Mouse (Mus musculus): ENCODE measurements around the gene Utp20. TPM values are rescaled to one million over a fixed set of nuclear protein-coding genes. Genes with fewer than 3 reads are reported as not detected.
"Not testable (repeated sequence)": the region's sequence is repeated elsewhere in the genome, so short reads cannot be mapped to it uniquely, and the experiment has no call there.

Utp20 gene
- polyA plus RNA-seq, 1 experiment from 2014 or later: 24.5 TPM

DNA sequence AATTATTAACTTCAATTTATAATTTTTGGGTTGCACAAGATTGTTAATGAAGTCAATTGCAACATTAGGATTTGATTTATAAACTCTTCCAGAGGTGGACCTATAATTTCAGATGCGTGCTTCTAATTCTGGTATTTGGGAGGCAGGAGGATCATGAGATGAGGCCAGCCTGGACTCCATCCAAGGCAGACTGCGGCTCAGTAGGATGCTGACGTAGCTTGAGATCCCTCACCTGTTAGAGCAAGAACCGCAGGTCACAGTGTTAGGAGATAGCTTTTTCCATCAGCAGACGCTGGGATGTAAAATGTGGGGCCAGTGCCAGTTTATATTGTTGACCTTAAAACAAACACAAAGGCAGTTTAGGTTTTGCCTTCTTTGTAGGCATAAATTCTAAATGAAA is 85.8 kb downstream of the Utp20 start:
- WGBS: 64% methylated on average over 5 of the region's 5 CpGs

DNA sequence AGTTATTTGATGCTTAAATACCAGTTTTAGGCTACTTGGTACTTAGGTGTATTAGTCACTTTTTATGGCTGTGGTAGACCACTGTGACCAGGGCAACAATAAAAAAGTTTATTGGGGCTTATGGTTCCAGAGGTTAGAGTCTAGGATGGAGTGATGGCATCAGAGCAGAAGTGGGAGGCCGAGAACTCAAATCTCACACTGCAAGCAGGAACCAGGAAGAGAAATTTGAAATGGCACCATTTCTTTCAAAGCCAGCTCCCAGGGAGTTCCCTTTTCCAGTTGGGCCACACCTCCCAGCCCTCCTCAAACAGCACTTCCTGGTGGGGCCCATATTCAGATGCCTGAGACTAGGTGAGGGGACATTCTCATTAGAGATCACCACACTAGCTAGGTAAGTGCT is 86.8 kb downstream of the Utp20 start:
- Histone ChIP-seq H3K27me3 (ENCODE audit: control insufficient read depth, insufficient read depth, low read length) (no peaks in the 10 kb centered on the region), H3K9me3 (ENCODE audit: control insufficient read depth, low read depth, low read length) (no peaks in the 10 kb centered on the region), H3K27ac (ENCODE audit: low read length) (no peak overlapping the region), H3K36me3 (ENCODE audit: control insufficient read depth, insufficient read depth, low read length) (peaks cover 49% of the 10 kb centered on the region), H3K4me1 (ENCODE audit: control insufficient read depth, insufficient read depth, low read length) (no peaks in the 10 kb centered on the region), H3K4me3 (ENCODE audit: low read depth, low read length) (no peak overlapping the region), H3K9ac (replicated peaks; ENCODE audit: low read depth, low read length) (no peak overlapping the region), H3K4me2 (replicated peaks; ENCODE audit: low read depth, low read length) (no peak overlapping the region)
- WGBS: 91% methylated on average over 1 of the region's 1 CpGs
- ATAC-seq (ENCODE audit: insufficient number of reproducible peaks, insufficient read depth, low FRiP score, low read depth): no peak

More for the DNA sequence above, 85.8 kb downstream of the Utp20 start:
- Histone ChIP-seq H3K36me3 (ENCODE audit: control insufficient read depth, insufficient read depth, low read length) (peaks cover 54% of the 10 kb centered on the region), H3K27me3 (ENCODE audit: control insufficient read depth, insufficient read depth, low read length) (no peaks in the 10 kb centered on the region), H3K4me3 (ENCODE audit: low read depth, low read length) (no peak overlapping the region), H3K4me2 (replicated peaks; ENCODE audit: low read depth, low read length) (no peak overlapping the region), H3K27ac (ENCODE audit: low read length) (no peak overlapping the region), H3K9ac (replicated peaks; ENCODE audit: low read depth, low read length) (no peak overlapping the region), H3K9me3 (ENCODE audit: control insufficient read depth, low read depth, low read length) (no peaks in the 10 kb centered on the region), H3K4me1 (ENCODE audit: control insufficient read depth, insufficient read depth, low read length) (no peaks in the 10 kb centered on the region)
- no peak for ATAC-seq (ENCODE audit: insufficient number of reproducible peaks, insufficient read depth, low FRiP score, low read depth)

DNA sequence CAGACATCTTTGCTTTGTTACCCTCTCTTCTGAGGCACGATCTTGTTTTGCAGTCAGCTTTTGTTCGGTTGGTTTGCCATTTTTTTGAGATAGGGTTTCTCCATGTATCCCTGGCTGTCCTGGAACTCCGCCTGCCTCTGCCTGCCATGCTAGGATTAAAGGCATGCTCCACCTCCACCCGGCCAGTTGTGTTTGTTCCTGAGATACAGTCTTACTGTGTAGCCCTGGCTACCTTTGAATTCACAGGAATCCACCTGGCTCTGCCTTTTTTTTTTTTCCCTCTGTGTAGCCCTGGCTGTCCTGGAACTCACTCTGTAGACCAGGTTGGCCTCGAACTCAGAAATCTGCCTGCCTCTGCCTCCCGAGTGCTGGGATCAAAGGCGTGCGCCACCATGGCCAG is 87.5 kb downstream of the Utp20 start:
- not testable (repeated sequence) for H3K4me1 ChIP-seq (ENCODE audit: control insufficient read depth, insufficient read depth, low read length); H3K27me3 ChIP-seq (ENCODE audit: control insufficient read depth, insufficient read depth, low read length); H3K27ac ChIP-seq (ENCODE audit: low read length); H3K4me3 ChIP-seq (ENCODE audit: low read depth, low read length); ATAC-seq (ENCODE audit: insufficient number of reproducible peaks, insufficient read depth, low FRiP score, low read depth); H3K4me2 ChIP-seq (replicated peaks; ENCODE audit: low read depth, low read length); H3K9me3 ChIP-seq (ENCODE audit: control insufficient read depth, low read depth, low read length); H3K9ac ChIP-seq (replicated peaks; ENCODE audit: low read depth, low read length)
- 94% methylated on average over 8 of the region's 8 CpGs for WGBS
- H3K36me3 ChIP-seq (ENCODE audit: control insufficient read depth, insufficient read depth, low read length): peaks cover 42% of the 10 kb centered on the region

DNA sequence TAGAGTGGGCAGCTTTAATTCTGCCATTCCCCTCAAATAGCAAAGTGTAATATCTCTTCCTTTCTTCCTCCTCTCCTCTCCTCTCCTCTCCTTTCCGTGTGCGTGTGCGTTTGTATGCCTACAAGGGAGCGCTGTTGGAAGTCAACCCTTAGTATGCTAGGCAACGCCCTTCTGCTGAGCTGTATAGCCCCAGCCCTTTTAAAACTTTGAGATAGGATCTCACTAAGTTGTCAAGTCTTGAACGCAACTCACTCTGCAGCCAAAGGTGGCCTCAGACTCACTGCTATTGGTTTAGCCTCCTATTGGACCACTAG is 94.3 kb downstream of the Utp20 start:
- no peaks in the 10 kb centered on the region for H3K27me3 ChIP-seq (ENCODE audit: control insufficient read depth, insufficient read depth, low read length)
- H3K4me2 ChIP-seq (replicated peaks; ENCODE audit: low read depth, low read length): peak overlapping the region; percentile 89
- peak overlapping the region; percentile 95 for H3K4me3 ChIP-seq (ENCODE audit: low read depth, low read length)
- peak overlapping the region; percentile 94 for H3K9ac ChIP-seq (replicated peaks; ENCODE audit: low read depth, low read length)
- H3K36me3 ChIP-seq (ENCODE audit: control insufficient read depth, insufficient read depth, low read length): peaks cover 12% of the 10 kb centered on the region
- WGBS: 17% methylated on average over 6 of the region's 6 CpGs
- 0 out of 2 replicates have a peak, but pooled peaks cover 7% of the 10 kb centered on the region for H3K4me1 ChIP-seq (ENCODE audit: control insufficient read depth, insufficient read depth, low read length)
- H3K27ac ChIP-seq (ENCODE audit: low read length): no peak overlapping the region
- H3K9me3 ChIP-seq (ENCODE audit: control insufficient read depth, low read depth, low read length): no peaks in the 10 kb centered on the region
- no peak for ATAC-seq (ENCODE audit: insufficient number of reproducible peaks, insufficient read depth, low FRiP score, low read depth)

DNA sequence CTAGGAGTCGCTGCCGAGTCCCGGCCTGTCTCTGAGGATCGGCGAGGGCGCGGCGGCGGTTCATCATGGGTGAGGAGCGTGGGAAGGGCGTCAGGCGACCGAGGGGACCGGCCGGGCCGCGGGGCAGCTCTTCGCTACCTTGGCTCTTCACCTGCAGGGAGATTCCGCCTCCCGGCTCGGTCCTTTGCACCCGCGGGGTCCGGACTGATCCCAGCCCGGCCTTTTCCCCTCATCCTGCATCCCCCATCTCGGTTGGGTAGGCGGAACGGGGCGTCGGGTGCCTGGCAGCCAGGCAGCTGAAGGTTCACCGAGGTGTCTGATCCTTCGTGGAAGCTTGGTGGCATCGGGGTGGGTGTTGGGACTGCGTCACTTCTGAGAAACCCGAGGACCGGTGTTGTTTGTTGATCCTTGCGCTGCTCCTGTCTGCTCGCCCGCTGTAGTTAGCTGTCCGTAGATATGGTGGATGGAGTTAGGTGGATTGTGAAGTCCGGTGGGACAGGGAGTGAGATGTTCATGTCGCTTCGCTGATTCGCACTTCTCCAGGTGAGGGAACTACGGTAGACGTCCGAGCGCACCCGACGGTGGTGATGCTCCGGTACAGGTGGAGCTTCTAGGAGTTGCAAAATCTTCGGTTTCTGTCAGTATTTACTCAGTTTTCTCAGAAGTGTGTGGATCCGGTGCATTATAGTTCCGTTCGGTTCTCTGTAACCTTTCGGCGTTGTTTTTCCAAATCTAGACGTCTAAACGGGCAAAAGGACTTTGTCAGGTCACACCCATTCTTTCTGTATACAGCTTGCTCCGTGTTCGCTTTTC is 94.9 kb downstream of the Utp20 start:
- H3K27ac ChIP-seq (ENCODE audit: low read length): peak overlapping the region; percentile 75
- peak overlapping the region; percentile 89 for H3K4me2 ChIP-seq (replicated peaks; ENCODE audit: low read depth, low read length)
- H3K36me3 ChIP-seq (ENCODE audit: control insufficient read depth, insufficient read depth, low read length): peaks cover 7% of the 10 kb centered on the region; the same call in 1 of the 2 replicates
- no peaks in the 10 kb centered on the region for H3K9me3 ChIP-seq (ENCODE audit: control insufficient read depth, low read depth, low read length)
- peak overlapping the region; percentile 95 for H3K4me3 ChIP-seq (ENCODE audit: low read depth, low read length)
- no peaks in the 10 kb centered on the region for H3K27me3 ChIP-seq (ENCODE audit: control insufficient read depth, insufficient read depth, low read length)
- H3K4me1 ChIP-seq (ENCODE audit: control insufficient read depth, insufficient read depth, low read length): 0 out of 2 replicates have a peak, but pooled peaks cover 7% of the 10 kb centered on the region
- peak; percentile 47; the same call in 1 of the 2 replicates for ATAC-seq (ENCODE audit: insufficient number of reproducible peaks, insufficient read depth, low FRiP score, low read depth)
- peak overlapping the region; percentile 94 for H3K9ac ChIP-seq (replicated peaks; ENCODE audit: low read depth, low read length)
- 2% methylated on average over 60 of the region's 61 CpGs for WGBS

DNA sequence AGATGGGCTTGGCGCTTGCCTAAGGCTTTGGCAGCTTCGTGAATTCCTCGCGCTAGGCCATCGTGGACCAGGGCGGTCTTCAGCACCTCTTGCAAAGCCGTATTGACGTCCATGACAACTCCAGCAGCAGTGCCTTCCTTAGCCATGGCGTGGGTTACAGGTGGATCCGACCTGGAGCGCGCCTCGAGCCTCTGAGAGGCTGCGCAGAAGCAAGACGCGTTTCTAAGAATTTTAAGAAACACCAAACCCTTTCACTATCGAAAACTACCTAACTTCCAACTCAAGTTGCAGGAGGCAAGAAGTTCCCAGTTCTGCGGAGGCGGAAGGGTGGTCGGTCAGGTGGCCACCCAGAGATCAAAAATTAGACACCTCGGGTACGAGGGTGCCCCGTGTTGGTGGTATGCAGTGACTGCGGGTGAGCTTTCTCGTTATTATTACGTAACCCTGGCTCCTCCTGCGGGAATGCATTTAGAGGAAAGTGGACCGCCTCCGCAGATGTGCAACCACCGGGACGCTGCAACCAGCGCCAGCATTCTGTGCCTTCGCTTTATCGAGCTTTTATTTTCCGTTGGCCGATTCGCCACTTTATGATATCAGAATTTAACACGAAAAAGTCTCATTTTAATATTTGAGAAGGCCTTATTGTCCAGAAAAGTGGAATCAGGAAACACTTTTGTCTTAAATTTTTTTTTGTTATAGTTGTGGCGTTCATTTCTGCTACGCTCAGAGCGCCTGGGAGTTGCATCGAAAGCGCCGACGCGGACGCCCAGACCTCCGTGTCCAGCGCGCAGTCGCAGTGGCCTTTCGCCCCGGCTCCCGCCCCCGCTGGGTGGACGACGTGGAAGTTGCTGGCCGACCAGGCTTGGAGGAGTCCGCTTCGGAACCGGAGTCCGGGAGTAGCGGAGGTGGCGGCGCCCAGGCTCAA is 95.8 kb downstream of the Utp20 start, which contains the start of gene Arl1:
Gene Arl1 (plus strand): TSS at position 288 of the 925 bp plus-strand sequence.
- Histone ChIP-seq H3K4me1 (ENCODE audit: control insufficient read depth, insufficient read depth, low read length) (0 out of 2 replicates have a peak, but pooled peaks cover 7% of the 10 kb centered on the region), H3K4me2 (replicated peaks; ENCODE audit: low read depth, low read length) (peak within 1 kb of the TSS; percentile 90), H3K36me3 (ENCODE audit: control insufficient read depth, insufficient read depth, low read length) (0 out of 2 replicates have a peak, but pooled peaks cover under 1% of the 10 kb centered on the region), H3K9me3 (ENCODE audit: control insufficient read depth, low read depth, low read length) (no peaks in the 10 kb centered on the region), H3K27ac (ENCODE audit: low read length) (peak within 1 kb of the TSS; percentile 76), H3K27me3 (ENCODE audit: control insufficient read depth, insufficient read depth, low read length) (no peaks in the 10 kb centered on the region), H3K4me3 (ENCODE audit: low read depth, low read length) (peak within 1 kb of the TSS; percentile 95), H3K9ac (replicated peaks; ENCODE audit: low read depth, low read length) (peak within 1 kb of the TSS; percentile 94)
- under 1% methylated on average over 65 of the region's 65 CpGs for WGBS
- ATAC-seq (ENCODE audit: insufficient number of reproducible peaks, insufficient read depth, low FRiP score, low read depth): peak; percentile 94

DNA sequence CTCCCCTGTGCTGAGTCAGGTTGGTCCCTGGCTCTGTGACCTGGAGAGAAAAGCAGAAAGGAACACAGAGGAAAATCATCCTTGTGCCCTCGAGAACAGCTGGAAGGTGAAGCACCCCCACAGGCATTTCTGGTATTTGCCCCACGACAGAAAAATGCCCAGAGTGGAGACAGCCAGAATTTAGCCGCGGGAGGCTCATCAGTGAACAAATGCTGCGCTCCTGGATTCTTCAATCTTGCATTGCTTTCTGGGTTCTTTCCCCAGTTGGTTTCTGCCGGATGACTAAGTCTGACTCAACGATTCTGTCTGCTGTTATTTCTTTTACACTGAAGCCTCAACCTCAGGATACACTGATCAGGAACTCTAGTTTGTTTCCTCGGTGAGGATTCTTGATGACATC is 98.4 kb downstream of the Utp20 start:
- WGBS: 68% methylated on average over 8 of the region's 8 CpGs
- no peaks in the 10 kb centered on the region for H3K27me3 ChIP-seq (ENCODE audit: control insufficient read depth, insufficient read depth, low read length)
- no peaks in the 10 kb centered on the region for H3K9me3 ChIP-seq (ENCODE audit: control insufficient read depth, low read depth, low read length)
- no peak overlapping the region for H3K27ac ChIP-seq (ENCODE audit: low read length)
- no peak overlapping the region for H3K4me3 ChIP-seq (ENCODE audit: low read depth, low read length)
- no peak for ATAC-seq (ENCODE audit: insufficient number of reproducible peaks, insufficient read depth, low FRiP score, low read depth)
- 0 out of 2 replicates have a peak, but pooled peaks cover 7% of the 10 kb centered on the region for H3K4me1 ChIP-seq (ENCODE audit: control insufficient read depth, insufficient read depth, low read length)
- H3K36me3 ChIP-seq (ENCODE audit: control insufficient read depth, insufficient read depth, low read length): no peaks in the 10 kb centered on the region
- no peak overlapping the region for H3K9ac ChIP-seq (replicated peaks; ENCODE audit: low read depth, low read length)
- no peak overlapping the region for H3K4me2 ChIP-seq (replicated peaks; ENCODE audit: low read depth, low read length)

DNA sequence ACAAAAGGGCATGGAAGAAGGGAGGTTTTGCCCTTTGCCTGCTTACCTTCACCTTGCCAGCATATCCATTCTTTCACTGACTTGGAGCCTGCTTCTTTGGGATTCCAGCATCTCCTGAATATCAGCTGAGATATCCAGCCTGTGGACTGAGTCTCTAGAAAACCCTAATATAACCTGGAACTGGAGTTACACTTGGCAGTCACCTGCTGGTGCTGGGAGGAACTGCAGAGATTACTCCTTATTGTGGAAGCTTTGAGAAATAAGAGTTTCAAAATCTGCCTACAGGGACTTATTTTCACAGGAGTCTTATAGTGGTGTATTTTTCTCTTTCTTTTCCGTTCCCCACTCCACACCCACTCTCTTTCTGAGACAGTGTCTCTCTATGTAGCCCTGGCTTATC is 99.5 kb downstream of the Utp20 start:
- H3K9ac ChIP-seq (replicated peaks; ENCODE audit: low read depth, low read length): no peak overlapping the region
- H3K4me2 ChIP-seq (replicated peaks; ENCODE audit: low read depth, low read length): no peak overlapping the region
- H3K9me3 ChIP-seq (ENCODE audit: control insufficient read depth, low read depth, low read length): no peaks in the 10 kb centered on the region
- ATAC-seq (ENCODE audit: insufficient number of reproducible peaks, insufficient read depth, low FRiP score, low read depth): no peak
- H3K36me3 ChIP-seq (ENCODE audit: control insufficient read depth, insufficient read depth, low read length): no peaks in the 10 kb centered on the region
- no peaks in the 10 kb centered on the region for H3K27me3 ChIP-seq (ENCODE audit: control insufficient read depth, insufficient read depth, low read length)
- H3K27ac ChIP-seq (ENCODE audit: low read length): no peak overlapping the region
- H3K4me1 ChIP-seq (ENCODE audit: control insufficient read depth, insufficient read depth, low read length): 0 out of 2 replicates have a peak, but pooled peaks cover under 1% of the 10 kb centered on the region
- 25% methylated on average over 1 of the region's 1 CpGs for WGBS
- H3K4me3 ChIP-seq (ENCODE audit: low read depth, low read length): no peak overlapping the region

All from stomach, embryonic 14.5 days (tissue).